Mouse (Mus musculus): ENCODE measurements around the gene Smdt1.

Gene Smdt1

DNA sequence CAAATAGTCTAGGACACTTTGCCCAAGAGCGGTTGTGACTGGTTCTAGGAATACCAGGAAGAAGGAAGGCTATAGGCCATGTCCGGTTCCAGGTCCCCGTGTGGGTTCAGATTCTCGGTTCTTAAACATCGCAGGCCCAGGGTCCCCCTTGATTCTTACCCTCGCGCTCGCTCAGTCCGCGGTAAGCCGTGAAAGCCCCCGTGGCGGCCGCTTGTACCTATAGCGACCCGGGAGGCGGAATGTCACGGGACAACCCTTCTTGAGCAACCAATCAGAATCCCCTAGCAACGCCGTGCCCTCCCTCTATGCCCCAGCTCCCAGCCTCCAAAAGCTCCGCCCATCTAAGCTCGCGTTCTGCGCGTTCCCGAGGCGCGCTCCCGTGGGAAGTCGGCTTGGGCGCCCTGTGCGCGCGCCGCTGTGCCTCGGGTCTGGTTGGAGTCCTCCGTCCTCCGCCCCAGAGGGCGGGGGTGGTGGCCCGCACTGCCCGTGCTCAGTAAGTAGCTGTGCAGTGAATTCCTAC, at the start of gene Smdt1, which contains the start of the genes Naga and Pheta2:
Smdt1 (plus strand) TSS at position 367 of the 520 bp plus-strand sequence.
Naga (minus strand) TSS at position 333 of the 520 bp plus-strand sequence.
Pheta2 (plus strand) TSS at position 350 of the 520 bp plus-strand sequence.
- DNase-seq (ENCODE audit: low spot score) = peak; percentile 99

DNA sequence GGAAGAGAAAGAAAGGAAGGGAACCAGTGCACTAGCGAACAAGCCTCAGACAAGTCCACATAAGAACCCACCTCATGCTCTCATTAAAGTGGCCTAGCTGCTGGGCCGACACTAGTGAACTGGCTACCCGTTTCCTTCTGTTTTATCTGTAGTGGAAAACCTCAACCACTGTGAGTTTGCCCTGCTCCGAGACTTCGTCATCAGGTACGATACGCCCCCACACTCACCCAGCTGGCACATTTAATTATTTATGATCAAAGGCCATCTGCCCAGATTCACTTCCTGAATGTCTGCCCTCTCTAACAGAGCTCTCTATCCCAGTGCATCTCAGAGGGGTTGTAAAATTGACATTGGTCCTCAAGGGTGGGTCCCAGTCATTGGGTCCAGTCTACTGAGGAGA, 48.5 kb upstream of the Smdt1 start:
- DNase-seq (ENCODE audit: low spot score) = no peak

DNA sequence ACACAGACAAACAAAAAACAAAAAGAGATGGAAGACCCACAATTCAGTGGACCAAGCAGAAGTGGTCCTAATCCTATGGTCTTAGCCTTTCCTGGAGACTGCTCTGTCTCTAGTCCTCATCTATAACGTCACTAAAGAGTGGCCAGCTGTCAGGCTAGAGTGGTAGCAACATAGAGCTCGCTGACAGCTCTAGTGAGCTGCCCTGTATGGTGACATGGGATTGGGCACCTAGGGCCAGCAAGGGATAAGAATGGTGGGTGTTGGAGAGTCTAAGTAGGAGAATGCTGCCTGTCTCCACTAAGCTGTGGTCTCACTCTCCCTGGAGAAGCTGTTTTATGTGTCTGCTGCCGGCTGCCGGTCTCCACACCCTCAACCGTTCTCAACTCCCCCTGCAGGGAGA, 45.9 kb upstream of the Smdt1 start:
- DNase-seq (ENCODE audit: low spot score) = no peak

DNA sequence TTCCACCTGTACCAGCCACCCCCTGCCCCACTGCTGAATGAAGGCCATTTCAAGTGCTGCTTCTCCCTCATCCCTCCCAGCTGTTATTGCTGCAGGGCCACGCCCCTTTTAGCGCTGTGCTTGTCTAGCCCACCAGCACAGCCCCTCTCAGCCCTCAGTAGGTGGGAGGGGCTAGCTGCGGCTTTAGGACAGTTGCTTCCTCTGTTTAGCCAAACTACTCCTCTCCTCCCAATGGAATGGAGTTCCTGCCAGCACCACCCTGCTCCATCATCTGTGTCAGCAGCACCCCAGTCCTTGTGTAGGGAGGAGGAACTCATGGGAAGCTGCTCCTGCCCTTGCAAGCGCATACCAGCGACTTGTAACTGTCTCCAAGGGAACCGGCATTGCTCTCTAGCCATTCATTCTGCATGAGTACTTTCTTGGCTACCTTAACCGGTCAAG, 45.5 kb upstream of the Smdt1 start:
- no peak for DNase-seq (ENCODE audit: low spot score)

DNA sequence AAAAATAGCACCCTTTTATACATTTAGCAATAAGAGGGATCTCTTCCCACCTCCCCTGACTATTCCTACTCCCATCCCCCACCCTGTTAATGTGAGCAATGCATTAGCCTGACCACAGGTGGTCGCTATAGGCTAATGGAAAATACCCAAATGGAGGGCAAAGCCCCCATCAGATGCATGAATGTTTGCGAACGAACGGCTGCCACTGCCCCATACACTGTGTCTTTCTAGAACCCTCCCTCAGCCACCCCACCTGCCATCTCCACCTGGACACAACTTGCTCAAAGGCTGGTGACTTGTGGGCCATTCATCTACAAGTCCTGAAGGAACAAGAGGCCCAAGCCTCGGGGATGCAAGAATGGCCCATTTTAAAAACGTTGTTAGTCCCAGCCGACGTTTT, 44.7 kb upstream of the Smdt1 start:
- no peak for DNase-seq (ENCODE audit: low spot score)

DNA sequence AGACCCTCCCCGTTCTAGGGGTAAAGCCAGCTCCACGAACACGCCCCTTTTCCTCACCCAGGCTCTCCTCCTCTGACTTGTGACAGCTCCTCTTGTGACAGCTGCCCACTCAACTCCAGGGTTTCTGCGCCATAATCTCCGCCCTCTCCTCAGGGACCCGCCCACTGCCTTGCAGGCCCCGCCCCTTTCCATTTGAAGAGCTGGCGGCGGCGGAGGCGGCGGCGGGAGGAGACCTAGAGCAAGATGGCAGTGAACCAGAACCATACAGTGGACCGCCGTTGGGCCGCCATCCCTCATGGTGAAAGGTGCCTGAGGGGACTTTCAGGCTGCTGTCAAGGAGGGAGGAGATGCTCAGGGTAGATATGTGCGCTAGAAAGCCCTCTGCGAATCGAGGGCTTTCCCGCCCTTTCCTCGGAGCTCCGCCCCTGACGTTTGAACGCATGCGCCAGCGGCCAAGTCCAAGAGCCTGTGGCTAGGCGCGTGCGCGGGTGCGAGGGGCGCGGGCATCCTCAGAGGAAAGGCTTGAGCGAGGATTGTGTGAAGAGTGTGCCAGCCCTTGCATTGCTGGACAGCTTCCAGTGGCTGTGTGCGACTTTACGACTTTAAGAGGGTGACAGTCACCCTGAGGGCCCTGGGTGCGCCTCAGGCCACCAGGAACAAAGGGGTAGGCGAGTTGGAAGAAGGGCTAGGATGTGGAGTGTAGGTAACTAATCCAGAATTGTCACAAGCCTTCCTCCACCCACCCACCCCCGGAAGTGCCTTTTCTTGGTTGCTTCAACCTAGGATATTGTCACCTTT, 39.8 kb upstream of the Smdt1 start, which contains the start of gene Wbp2nl:
Wbp2nl (plus strand) TSS at position 191 of the 798 bp plus-strand sequence.
- DNase-seq (ENCODE audit: low spot score) = no peak

DNA sequence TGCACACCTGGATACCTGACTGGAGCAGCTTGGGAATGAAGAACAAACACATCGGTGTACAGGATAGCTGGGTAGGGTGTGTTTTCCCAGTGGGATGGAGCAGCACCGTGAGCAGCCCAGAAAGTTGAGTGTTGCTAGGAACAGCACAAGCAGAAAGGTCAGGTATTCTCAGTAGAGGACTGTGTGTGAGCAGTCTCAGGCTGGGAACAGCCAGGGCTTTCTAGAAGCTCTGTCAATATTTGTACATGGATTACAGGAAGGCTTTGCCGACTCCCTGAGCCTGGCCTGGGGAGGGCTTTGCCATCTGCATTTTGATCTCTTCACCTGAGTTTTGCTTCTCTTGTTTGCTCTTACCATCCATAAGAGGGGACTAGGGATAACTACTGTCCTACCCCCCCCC, 31.7 kb upstream of the Smdt1 start:
- DNase-seq (ENCODE audit: low spot score) = no peak

DNA sequence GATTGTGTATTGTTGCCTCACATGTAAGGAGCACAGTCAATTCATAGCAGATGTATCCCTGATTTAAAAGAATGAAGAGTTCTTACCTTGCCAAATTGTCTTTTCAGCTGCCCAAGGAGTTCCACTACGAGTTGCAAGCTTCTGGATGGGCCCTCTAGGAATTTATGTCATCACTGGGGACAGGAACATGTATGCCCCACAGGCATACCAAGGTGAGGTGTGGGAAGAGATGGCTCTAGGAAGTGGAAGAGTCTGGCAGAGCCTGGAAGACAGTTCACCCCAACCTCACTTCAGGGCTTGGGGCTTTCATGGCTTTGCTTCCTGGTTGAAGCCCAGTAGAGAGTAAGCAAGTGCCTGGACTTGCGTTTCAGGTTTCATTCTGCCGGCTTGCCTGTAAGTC, 30.3 kb upstream of the Smdt1 start:
- DNase-seq (ENCODE audit: low spot score) = no peak

DNA sequence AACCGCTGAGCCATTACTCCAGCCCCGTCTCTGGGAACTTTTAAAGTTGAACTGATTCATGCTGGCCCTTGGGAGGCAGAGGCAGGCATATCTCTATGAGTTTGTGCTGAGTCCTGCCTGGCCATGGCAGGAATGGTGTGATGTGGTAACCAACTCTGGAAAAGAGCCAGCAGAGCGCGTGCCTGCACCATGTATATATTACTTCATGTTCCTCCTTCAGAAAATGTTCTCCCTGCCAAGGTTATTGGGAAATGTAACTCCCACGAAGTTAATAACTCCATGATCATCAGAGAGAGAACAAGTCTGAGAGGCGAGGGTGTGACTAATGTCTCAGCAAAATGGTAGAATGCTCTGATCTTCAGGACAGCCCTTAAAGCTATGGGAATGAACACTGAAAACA, 20.9 kb upstream of the Smdt1 start:
- DNase-seq (ENCODE audit: low spot score) = no peak

DNA sequence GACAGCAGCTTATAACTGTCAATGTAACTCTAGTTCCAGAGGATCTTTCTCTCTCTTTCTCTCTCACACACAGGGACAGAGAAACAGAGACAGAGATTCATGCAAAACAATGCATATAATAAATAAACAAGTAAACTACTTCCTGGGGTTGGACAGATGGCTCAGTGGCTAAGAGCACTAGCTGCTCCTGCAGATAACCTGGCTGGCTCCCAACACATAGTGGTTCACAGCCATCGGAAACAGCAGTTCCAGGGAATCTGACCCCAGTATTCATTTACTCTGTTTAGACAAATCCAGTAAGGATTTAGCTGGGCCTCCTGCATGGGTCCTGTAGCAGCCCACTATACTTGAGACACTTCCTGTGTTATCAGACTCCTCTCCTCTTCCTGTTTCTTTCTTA, 19.1 kb upstream of the Smdt1 start:
- DNase-seq (ENCODE audit: low spot score) = no peak

DNA sequence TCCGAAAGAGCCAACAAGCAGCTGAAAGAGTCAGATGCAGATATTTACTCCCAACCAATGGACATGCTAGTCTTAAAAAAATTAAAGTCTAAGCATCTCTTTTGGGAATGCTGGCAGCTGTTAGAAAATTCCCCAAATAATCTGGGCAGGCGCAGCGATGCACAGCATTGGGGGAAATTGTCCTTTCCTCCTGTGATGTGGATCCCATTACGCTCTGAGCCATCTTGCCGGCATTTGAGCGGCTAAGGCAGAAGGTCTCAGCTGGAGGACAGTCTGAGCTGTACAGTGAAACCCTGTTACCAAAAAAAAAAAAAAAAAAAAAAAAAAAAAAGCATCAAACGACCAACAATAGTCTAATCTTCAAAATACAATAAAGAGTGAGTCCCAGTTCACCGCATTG, 16.6 kb upstream of the Smdt1 start:
- no peak for DNase-seq (ENCODE audit: low spot score)

DNA sequence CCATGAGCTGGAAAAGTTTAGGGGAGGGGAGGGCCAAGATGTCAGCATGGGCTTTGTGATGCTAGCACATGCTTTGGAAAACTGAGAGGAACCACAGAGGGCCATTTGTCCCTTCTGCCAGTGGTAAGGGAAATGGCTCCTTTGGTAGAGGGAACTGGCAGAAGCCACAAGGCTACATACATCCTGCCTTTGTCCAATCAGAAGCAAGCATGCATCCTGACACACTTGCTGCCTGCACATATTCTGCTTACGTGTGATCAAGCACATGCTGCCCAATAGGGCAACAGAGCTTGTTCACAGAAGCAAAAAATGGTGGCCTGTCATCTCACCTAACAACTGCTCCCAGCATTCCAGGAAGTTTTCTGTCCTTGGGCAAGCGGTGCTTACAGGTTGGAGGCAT, 13.4 kb upstream of the Smdt1 start:
- no peak for DNase-seq (ENCODE audit: low spot score)

DNA sequence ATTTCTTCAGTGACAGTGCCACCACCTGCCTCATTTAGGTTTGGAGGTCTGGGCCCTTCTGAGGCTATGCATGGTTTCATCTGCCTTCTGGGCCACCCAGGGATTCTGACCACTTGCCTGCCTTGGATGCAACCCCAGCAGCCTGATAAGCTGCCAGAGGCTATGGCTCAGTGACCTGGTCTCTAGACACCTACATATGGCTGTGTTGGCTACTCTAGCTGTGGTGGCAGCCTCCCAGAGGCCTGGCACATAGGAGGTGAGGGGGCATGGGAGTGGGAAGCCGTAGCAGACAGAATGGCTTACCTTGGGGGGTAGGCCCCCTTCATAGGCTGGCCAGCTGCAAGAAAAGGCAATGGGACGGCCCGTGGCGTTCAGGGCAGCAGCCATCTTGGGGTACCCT, 3.6 kb upstream of the Smdt1 start:
- DNase-seq (ENCODE audit: low spot score) = no peak

DNA sequence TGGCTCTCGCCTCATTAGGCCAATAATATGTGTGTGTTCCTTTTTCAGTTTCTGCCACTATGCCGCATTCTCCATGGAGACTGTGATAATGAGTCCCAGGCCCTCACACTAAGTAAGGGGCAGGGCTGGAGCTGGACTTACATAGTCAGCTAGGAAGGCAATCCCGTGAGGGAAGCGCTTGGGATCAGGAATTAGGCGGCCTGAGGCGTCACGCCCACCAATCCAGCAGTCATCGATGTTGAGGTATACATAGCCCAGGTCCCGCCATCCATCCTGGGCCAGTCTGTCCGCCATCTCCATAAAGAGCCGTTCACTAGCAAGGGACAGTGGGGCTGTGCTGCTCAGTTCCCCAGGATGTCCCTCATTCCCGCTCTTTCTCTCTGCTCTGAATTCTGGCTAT, 2.1 kb upstream of the Smdt1 start:
- DNase-seq (ENCODE audit: low spot score) = no peak

DNA sequence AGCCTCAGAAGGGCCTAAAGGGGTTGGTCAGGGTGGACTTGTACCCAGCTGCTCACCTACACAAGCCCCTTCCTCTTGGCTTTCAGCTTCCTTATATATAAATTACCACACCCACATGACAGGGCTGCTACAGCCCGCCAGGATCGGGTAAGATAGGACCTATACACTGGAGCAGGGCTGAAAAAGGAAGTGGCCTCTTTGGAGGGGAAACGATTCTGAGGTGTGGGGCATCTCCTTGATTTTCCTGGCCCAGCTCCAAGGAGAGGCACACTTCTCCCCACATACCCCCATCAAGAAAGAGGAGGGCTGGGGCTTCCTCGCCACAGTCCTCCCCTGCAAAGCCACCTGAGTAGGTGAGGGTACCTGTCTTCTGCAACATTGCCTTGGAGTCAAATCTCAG, 884 bp upstream of the Smdt1 start:
- peak; percentile 23 for DNase-seq (ENCODE audit: low spot score)

DNA sequence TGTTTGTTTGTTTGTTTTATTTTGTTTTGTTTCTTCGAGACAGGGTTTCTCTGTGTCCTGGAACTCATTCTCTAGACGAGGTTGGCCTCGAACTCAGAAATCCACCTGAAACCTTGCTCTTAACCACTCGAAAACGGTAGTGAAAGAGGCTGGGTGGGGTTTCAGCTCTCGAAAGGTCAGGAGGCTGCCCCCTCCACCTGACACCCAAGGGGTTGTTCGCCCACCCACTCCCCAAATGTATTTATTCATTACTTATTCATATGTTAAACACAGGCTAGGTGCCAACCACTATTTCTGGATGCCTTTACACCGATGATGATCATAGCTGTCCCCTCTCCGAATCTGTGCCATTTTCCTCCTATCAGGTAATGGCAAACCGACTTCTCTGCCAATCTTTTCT, 391 bp downstream of the Smdt1 start:
- no peak for DNase-seq (ENCODE audit: low spot score)

DNA sequence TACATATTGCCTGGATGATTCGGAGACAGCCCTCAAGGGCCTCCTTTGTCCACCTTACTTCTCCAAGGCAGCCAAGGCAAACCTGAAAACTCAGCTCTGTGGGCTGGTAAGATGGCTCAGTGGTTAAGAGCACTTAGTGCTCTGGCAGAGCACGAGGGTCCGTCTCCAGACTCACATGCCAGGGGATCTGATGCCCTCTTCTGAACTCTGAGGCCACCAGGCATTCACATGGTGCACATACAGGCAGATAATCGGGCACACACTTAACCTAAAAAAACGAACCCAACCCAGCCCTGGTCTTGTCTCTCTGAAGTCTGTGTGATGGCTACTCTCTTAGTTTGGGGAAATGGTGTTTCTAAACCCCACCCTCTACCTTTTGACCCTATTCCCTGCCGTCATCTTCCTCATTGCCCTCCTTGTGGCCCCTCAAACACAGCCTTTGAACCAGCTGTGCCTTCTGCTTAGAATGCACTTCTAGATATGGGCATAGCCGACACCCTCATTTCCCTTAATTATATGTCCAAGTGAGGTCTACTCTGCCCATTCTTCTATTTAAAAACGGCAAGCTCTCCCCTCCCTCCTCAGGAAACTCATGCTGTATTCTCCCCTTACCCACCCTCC, 985 bp downstream of the Smdt1 start:
- peak; percentile 40 for DNase-seq (ENCODE audit: low spot score)

DNA sequence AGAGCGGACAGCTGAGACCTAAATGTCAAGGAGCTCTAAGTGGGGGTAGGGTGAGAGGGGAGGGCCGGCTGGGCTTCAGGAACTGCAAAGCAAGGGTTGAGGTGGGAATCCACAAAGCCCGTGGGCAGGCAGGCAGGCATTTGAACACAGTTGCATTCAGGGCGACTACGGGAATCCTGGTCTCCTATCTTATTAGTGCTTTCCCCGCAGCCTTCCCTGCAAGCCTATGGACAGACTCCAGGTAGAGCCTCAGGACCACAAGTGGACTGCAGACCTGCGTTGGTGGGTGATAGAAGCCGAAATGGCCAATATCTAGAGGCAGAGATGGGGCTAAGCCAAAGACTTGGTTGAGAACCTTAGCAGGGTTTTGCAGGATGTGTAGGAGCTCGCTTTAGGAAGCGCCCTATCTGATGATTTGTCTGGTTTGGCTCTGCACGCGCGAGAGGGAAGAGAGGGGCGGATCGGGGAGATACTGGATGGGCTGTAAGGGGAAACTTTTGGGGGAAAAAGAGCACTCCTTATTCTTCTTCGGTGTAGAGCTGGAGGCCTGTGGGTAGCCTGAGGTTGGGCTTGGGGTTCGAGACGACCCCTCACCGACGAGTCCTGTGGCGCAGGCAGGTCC, 1.8 kb downstream of the Smdt1 start:
- DNase-seq (ENCODE audit: low spot score) = peak; percentile 71

DNA sequence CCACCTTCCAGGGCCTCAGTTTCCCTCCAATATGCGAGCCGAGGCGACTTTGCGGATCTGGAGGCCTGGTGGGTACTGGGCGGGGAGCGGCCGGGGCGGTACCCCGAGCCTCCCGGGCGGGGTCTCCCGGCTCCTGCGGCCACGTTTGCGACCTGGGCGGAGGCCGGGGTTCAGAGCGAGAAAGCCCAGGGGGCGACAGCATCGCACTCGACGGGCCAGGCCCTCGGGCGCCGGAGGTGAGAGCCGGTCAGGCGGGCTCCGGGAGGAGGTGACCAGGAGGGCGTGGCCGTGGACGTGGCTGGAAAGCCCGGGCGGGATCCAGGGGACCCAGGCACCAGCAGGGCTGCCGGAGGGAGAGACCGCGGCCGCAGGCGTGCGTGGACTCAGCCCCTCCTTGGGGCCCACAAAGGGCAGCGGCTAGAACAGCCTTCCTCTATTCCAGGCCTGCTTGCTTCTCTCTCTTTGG, 2.3 kb downstream of the Smdt1 start:
- DNase-seq (ENCODE audit: low spot score) = peak; percentile 72

DNA sequence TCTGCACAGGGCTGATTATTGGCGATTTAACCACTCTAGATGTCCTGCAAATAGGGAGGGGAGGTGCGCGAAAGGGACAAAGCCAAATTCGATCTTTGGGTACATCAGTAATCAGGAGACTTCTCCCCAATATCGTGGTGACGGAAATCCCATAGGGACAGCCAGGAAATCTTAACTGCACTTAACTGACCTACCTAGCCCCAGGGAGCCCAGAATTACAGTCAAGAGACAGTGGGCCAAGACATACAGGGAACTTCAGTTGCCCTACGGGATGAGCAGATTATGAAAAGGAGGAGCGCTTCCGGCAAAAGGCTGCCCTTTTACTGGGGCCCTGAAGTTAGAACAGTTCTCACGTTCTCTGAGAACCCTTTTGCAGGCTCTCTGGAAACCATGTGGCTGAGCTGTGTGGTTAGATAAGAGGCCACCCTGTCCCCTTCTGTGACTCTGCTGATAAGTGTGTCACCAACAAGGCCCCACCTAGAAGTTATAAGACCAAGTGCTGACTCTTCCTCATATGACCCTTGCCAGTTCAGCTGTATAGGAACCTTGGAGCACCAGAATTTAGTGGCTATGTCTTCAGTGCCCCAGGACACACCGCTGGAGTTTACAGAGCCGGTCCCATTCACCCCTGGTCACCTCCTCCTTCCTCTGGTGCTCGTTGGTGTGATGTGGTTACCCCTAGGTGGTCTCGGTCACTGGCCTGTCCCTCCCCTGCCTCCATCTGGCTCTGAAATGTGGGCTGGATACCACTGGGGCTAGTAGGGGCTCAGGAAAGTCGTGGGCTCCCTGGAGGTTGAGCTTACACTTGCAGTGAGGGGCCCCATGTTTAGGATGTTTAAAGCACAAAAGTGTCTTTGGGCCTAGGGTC, 3.1 kb downstream of the Smdt1 start:
- peak; percentile 94 for DNase-seq (ENCODE audit: low spot score)

DNA sequence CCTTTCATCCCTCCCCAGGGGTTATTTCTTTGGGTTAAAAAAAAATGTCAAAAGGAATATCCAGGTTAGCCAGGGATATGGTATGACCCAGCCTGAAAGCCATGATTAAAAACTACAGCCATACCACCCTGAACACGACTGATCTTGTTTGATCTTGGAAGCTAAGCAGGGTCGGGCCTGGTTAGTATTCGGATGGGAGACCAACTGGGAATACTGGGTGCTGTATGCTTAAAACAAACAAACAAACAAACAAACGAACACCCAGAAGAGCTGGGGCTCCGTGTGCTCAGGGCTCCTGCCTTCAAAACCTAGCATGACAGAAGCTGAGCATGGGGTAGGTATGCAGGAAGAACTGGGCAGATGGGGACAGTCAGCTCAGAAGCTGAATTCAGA, 3.8 kb downstream of the Smdt1 start:
- DNase-seq (ENCODE audit: low spot score) = peak; percentile 41
